Mouse (Mus musculus) C2C12 (cell line): ENCODE measurements around the gene Fxyd1. TPM values are rescaled to one million over a fixed set of nuclear protein-coding genes. Genes with fewer than 3 reads are reported as not detected.

Source experiments
- H3K27me3 ChIP-seq: one replicate; pipeline ENCODE4 v1.6.1; 2011; ENCODE audit not compliant: control insufficient read depth, insufficient read depth, insufficient read length
- H3K36me3 ChIP-seq: one replicate; pipeline ENCODE4 v1.6.1; 2011; ENCODE audit not compliant: control insufficient read depth, insufficient read depth
- H3K4me3 ChIP-seq: one replicate; pipeline ENCODE4 v1.5.1; 2011; ENCODE audit warnings: mild to moderate bottlenecking, control low read depth; ENCODE audit not compliant: poor library complexity, insufficient read depth, severe bottlenecking
- H3K79me2 ChIP-seq: one replicate; pipeline ENCODE4 v1.6.1; 2011; ENCODE audit not compliant: control insufficient read depth, insufficient read depth
- H3K79me3 ChIP-seq: one replicate; pipeline ENCODE4 v1.6.1; 2011; ENCODE audit warnings: low read depth, control low read depth
- H3ac ChIP-seq: one replicate; pipeline ENCODE3; 2011; ENCODE audit warnings: low read depth; ENCODE audit not compliant: control insufficient read depth, insufficient read length
- CEBPB ChIP-seq: IDR thresholded peaks from one replicate; pipeline ENCODE4 v1.6.1; 2011; ENCODE audit warnings: low read depth, mild to moderate bottlenecking, control low read depth, moderate library complexity
- CTCF ChIP-seq: IDR thresholded peaks from one replicate; pipeline ENCODE4 v1.5.1; 2011; ENCODE audit not compliant: control insufficient read depth, insufficient read depth, insufficient read length
- FOSL1 ChIP-seq: IDR thresholded peaks from one replicate; pipeline ENCODE4 v1.8.0; 2011; ENCODE audit warnings: mild to moderate bottlenecking, low read length; ENCODE audit not compliant: poor library complexity, insufficient read depth, severe bottlenecking
- MAX ChIP-seq: IDR thresholded peaks from one replicate; pipeline ENCODE4 v1.6.1; 2011; ENCODE audit warnings: mild to moderate bottlenecking, control low read depth
- MYOD1 ChIP-seq: IDR thresholded peaks from one replicate; pipeline ENCODE4 v1.6.1; 2011; ENCODE audit warnings: low read depth; ENCODE audit not compliant: control insufficient read depth, insufficient read length
- MYOG ChIP-seq: IDR thresholded peaks from one replicate; pipeline ENCODE4 v1.6.1; 2011; ENCODE audit not compliant: control insufficient read depth, insufficient read length; ENCODE audit errors: extremely low read depth
- USF1 ChIP-seq: IDR thresholded peaks from one replicate; pipeline ENCODE4 v1.6.1; 2011; ENCODE audit warnings: low read depth, mild to moderate bottlenecking, control low read depth, moderate library complexity
- microRNA-seq: library from miRNA; unstranded; fragments of <30 nt; microRNA quantifications from one replicate; pipeline ENCODE4, GENCODE M21; 2019; ENCODE audit warnings: borderline microRNAs expressed
- polyA plus RNA-seq: library from polyadenylated mRNA; unstranded; fragments of >200 nt; fragmentation: generic; extraction: Trizol; gene quantifications from one replicate; pipeline ENCODE4 v1.2.1, GENCODE M21; 2012; ENCODE audit warnings: missing spikeins

Gene Fxyd1
- polyA plus RNA-seq, 1 experiment, result 0.55 TPM

DNA sequence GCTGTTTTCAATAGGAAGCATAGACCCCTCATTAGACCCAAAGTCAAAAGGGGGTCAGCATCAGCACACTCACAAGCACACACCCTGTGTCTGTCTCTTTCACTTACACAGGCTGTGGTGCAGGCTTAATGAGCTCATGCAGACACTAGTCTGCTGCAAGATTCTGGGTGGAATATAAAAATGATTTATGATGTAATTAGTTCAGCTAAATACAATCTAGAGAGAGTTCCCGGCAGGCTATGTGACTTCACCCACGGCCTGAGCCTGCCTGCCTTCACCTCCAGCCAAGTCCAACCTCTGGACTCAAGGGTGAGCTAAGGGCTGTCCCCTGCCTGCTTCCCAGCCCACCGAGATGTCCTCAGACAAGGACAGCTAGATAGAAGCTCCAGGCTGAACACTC is 48.1 kb downstream of the Fxyd1 start:
- TF ChIP-seq FOSL1 (no peak), MAX (no peak), CTCF (no peak), USF1 (no peak), CEBPB (no peak), MYOG (no peak), MYOD1 (no peak)
- no peak overlapping the region for H3K4me3 ChIP-seq

DNA sequence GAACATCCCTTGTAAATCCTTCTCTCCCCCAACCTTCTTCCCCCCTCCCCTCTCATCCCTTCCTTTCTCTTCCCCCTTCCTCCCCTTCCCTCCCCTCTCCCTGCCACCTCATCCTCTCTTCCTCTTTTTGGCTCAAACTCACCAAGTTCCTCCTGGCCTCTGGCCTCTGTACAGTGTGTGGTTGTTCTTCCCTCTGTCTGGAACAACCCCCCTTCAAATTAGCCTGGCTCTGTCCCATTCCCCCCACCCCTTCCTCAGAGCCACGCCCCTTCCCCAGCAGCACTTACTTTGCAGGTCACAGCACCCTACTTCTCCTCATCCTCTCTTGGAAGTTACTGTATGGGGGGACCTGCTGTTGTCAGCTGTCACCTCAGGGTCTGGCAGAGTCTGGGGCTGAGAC is 48.8 kb downstream of the Fxyd1 start:
- Histone ChIP-seq H3K36me3 (no peaks in the 10 kb centered on the region), H3K79me2 (no peaks in the 10 kb centered on the region), H3K4me3 (no peak overlapping the region), H3ac (no peak overlapping the region), H3K27me3 (no peaks in the 10 kb centered on the region), H3K79me3 (no peaks in the 10 kb centered on the region)
- no peak for TF ChIP-seq FOSL1
- TF ChIP-seq MYOD1, result no peak
- TF ChIP-seq MYOG, result no peak
- no peak for TF ChIP-seq CTCF
- no peak for TF ChIP-seq CEBPB
- TF ChIP-seq USF1, result no peak
- no peak for TF ChIP-seq MAX

More for the DNA sequence above, 48.1 kb downstream of the Fxyd1 start:
- H3ac ChIP-seq, result no peak overlapping the region
- no peaks in the 10 kb centered on the region for H3K27me3 ChIP-seq
- H3K79me2 ChIP-seq, result no peaks in the 10 kb centered on the region
- H3K36me3 ChIP-seq, result no peaks in the 10 kb centered on the region
- H3K79me3 ChIP-seq, result no peaks in the 10 kb centered on the region

DNA sequence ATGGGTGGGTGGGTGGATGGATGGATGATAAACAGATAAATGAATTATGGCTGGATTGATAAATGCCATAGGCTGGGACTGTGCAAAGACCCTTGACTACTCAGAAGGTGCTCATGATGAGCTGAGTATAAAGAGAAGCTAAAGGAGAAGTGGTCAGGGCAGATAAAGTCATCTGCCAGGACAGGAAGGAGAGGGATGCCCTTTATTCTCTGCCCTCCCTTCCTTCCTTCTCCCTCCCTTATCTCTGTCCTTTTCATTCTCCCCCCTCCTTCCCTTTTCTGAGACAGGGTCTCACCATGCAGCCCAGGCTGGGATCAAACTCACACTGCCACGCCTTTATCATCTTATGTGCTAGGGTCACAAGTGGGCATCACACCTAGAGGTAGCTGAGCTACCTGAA is 49.2 kb downstream of the Fxyd1 start:
- TF ChIP-seq MYOD1 (no peak), CEBPB (no peak), MYOG (no peak), MAX (no peak), FOSL1 (no peak), CTCF (no peak), USF1 (no peak)
- Histone ChIP-seq H3K36me3 (no peaks in the 10 kb centered on the region), H3K79me2 (no peaks in the 10 kb centered on the region), H3K4me3 (no peak overlapping the region), H3K79me3 (no peaks in the 10 kb centered on the region), H3ac (no peak overlapping the region), H3K27me3 (no peaks in the 10 kb centered on the region)

DNA sequence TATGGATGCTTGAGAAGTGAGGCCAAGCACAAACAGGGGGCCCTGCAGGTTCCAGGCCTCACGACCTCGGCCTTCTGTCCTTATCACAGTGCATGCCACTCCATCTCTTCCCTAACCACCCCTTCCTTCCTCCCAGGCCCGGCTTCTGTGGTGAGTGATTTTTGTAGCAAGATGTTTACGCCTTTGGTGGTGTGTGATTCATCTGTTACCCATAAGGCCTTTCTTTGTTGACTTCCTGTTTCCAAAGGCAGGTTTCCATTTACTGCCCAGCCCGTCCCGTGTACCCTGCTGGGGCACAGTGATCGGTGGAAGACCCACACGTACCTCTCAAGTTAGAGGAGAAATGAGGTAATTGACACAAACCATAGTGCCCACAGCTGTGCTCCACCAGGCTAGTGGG is 54.3 kb downstream of the Fxyd1 start:
- Histone ChIP-seq H3K79me3 (no peaks in the 10 kb centered on the region), H3K27me3 (no peaks in the 10 kb centered on the region), H3K4me3 (no peak overlapping the region), H3K36me3 (no peaks in the 10 kb centered on the region), H3ac (no peak overlapping the region), H3K79me2 (no peaks in the 10 kb centered on the region)
- TF ChIP-seq MAX, result no peak

Small RNAs within 50 kb of the gene (microRNA-seq; reads per million reads assigned to microRNA genes)
- gene Mir7050, result not detected

Other genes with a start within 250 kb of the Fxyd1 start
- not detected for gene Ffar2, start 233.4 kb downstream of the Fxyd1 start, polyA plus RNA-seq
- not detected for gene Ffar3, start 201.0 kb downstream of the Fxyd1 start, polyA plus RNA-seq
- gene Ffar1, start 195.6 kb downstream of the Fxyd1 start, polyA plus RNA-seq, result not detected
- 0.01 TPM for gene Cd22, start 176.9 kb downstream of the Fxyd1 start, polyA plus RNA-seq
- gene Mag, start 142.3 kb downstream of the Fxyd1 start, polyA plus RNA-seq, result 0.05 TPM
- not detected for gene Hamp2, start 132.5 kb downstream of the Fxyd1 start, polyA plus RNA-seq
- not detected for gene Hamp, start 113.2 kb downstream of the Fxyd1 start, polyA plus RNA-seq
- 86.1 TPM for gene Usf2, start 100.4 kb downstream of the Fxyd1 start, polyA plus RNA-seq
- 0.04 TPM for gene Lsr, start 83.7 kb downstream of the Fxyd1 start, polyA plus RNA-seq
- not detected for gene Fam187b, start 83.4 kb downstream of the Fxyd1 start, polyA plus RNA-seq
- 103 TPM for gene Fxyd5, start 14.7 kb downstream of the Fxyd1 start, polyA plus RNA-seq
- not detected for gene Fxyd7, start 5.7 kb downstream of the Fxyd1 start, polyA plus RNA-seq
- 0.02 TPM for gene Lgi4, start 2.1 kb upstream of the Fxyd1 start, polyA plus RNA-seq
- 0.04 TPM for gene Fxyd3, start 19.5 kb upstream of the Fxyd1 start, polyA plus RNA-seq
- gene Hpn, start 58.1 kb upstream of the Fxyd1 start, polyA plus RNA-seq, result not detected
- 2.3 TPM for gene Scn1b, start 69.8 kb upstream of the Fxyd1 start, polyA plus RNA-seq
- gene Gramd1a, start 98.7 kb upstream of the Fxyd1 start, polyA plus RNA-seq, result 17.9 TPM
- gene Scgb2b2, start 233.3 kb upstream of the Fxyd1 start, polyA plus RNA-seq, result not detected
- gene Scgb1b2, start 234.6 kb upstream of the Fxyd1 start, polyA plus RNA-seq, result not detected